Mouse (Mus musculus) bone marrow macrophage, adult 2 months (primary cell): ENCODE data around the gene Abhd17b. TPM values are rescaled to one million over a fixed set of nuclear protein-coding genes. Genes with fewer than 3 reads are reported as not detected.

Experiments
- H3K27ac ChIP-seq: 2 replicates; pipeline ENCODE4 v1.5.1; 2012; ENCODE audit warnings: low read depth, low read length; ENCODE audit not compliant: insufficient read depth
- H3K4me1 ChIP-seq: 2 replicates; pipeline ENCODE4 v1.6.1; 2012; ENCODE audit warnings: low read length; ENCODE audit not compliant: control insufficient read depth, insufficient read depth
- H3K4me3 ChIP-seq: 2 replicates; pipeline ENCODE4 v1.5.1; 2012; ENCODE audit warnings: mild to moderate bottlenecking, low read length, moderate library complexity; ENCODE audit not compliant: insufficient read depth
- CTCF ChIP-seq: IDR thresholded peaks from 2 replicates; pipeline ENCODE4 v1.5.1; 2012; ENCODE audit warnings: low read depth, mild to moderate bottlenecking, low read length, moderate library complexity
- POLR2A ChIP-seq: IDR thresholded peaks from 2 replicates; pipeline ENCODE4 v1.6.1; 2012; ENCODE audit warnings: mild to moderate bottlenecking, low read depth, low read length, borderline replicate concordance
- polyA plus RNA-seq: library from polyadenylated mRNA; stranded (reverse); fragments of >200 nt; gene quantifications from 2 replicates; pipeline ENCODE4 v1.2.4, GENCODE M21; 2012; ENCODE audit not compliant: missing spikeins, insufficient read depth, insufficient read length

Abhd17b gene
- polyA plus RNA-seq, 1 experiment: 23.2 TPM

DNA sequence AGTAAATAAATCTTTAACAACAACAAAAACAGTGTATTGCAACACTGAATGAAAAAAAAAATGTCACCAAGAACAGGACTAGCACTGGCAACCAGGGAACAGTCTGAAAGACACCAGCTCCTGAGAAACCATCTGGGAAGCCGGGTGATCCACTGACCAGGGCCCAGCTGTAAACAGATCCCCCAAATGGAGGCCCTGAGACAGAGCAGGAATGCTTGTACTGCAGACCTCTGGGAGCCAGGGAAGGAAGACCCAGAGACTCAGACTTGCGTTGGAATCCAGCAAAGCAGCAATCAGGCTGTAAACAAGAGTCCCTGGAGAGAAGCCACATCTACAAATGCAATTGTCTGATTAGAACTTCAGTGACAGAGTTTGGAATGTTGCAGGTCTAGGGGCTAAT is 74.1 kb downstream of the Abhd17b start:
- no peak for TF ChIP-seq CTCF
- no peak for TF ChIP-seq POLR2A
- H3K4me1 ChIP-seq: peaks cover 2% of the 10 kb centered on the region
- H3K4me3 ChIP-seq: no peak overlapping the region
- no peak overlapping the region for H3K27ac ChIP-seq

DNA sequence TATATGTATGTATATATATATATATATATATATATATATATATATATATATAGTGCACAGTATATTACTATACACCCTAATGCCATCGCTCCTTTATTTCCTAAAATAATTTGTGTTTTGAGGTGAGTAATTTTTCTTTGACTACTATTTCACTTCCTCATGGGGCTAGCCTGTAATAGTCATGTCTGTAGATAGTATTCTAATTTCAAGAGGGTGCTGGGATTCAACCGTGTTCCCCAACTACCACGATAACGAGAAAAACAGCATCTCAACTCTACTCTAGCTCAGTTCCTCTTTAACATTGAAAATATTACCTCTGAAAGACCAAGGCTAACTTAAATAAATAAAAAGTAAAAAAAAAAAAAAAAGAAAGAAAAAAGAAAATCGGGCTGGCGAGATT is 75.4 kb downstream of the Abhd17b start:
- Histone ChIP-seq H3K27ac (no peak overlapping the region), H3K4me1 (peaks cover 2% of the 10 kb centered on the region)
- no peak for TF ChIP-seq CTCF
- no peak for TF ChIP-seq POLR2A

DNA sequence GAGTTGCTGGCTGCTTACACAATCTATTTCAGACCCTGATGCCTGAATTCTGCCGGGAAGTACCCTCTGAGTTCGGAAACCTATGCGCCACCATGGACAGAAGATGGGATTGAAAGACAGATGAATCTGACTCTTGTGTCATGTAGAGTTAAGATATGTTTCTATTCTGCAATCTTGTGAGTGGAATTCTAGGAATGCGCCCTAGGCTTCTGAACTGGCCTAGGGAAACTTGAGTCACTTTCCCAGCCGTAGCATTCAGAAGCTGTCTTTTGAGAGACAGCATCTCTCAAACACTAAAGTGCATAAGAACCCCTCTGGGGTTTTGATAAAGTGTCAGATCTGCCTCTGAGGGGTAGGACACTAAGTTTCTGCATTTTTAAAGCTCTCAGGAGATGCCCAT is 78.9 kb downstream of the Abhd17b start:
- Histone ChIP-seq H3K4me3 (no peak overlapping the region), H3K27ac (no peak overlapping the region), H3K4me1 (no peaks in the 10 kb centered on the region; the same call in 1 of the 2 replicates)
- TF ChIP-seq POLR2A (no peak), CTCF (no peak)

More for the DNA sequence above, 75.4 kb downstream of the Abhd17b start:
- no peak overlapping the region for H3K4me3 ChIP-seq

DNA sequence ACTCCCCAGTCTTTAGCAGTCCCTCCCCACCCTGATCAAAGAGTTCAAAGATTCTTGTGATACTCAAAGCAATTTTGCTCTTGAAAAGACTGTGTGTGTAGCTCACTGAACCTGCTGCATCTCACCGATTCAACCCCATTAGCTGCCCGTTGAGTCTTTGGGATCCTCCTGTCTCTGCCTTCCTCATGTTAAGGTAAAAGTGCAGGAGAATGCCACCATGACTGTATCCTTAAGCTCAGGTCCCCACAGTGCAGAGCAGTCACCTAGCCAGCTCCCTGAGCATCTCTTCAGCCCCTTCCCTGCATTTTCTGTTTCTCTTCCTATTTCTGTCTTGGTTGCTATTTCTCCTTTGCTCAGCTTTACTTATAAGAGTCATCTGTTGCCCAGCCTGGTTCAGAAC is 80.2 kb downstream of the Abhd17b start:
- TF ChIP-seq POLR2A (no peak), CTCF (no peak)
- H3K27ac ChIP-seq: no peak overlapping the region
- H3K4me3 ChIP-seq: no peak overlapping the region
- peaks cover 7% of the 10 kb centered on the region for H3K4me1 ChIP-seq

DNA sequence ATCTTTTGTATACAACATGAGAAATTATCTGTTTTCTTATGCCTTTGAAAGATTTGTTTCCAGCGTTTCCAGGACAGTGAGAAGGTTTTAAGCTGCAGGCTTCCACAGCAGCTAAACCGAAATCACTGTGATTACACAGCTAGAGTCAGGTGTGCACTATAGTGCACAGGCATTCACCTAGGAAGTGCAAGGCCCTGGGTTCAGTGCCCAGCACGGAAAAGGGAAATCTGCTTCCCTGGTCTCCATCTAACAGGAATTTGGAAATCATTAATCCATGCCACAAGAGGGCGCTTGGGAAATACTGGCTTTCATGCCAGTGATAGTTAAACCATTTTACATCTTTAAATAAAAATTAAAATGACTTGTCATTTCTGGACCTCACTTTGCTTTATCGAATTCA is 81.1 kb downstream of the Abhd17b start:
- no peak overlapping the region for H3K4me3 ChIP-seq
- no peak for TF ChIP-seq POLR2A
- peak; percentile 31 for TF ChIP-seq CTCF
- H3K4me1 ChIP-seq: peaks cover 10% of the 10 kb centered on the region
- no peak overlapping the region for H3K27ac ChIP-seq

Other genes with a start within 250 kb of the Abhd17b start
- 6.1 and 7.0 TPM in 2 replicates for gene Gda, start 179.7 kb upstream of the Abhd17b start, polyA plus RNA-seq
- gene 1110059E24Rik, start 209 bp upstream of the Abhd17b start, polyA plus RNA-seq: 17.4 and 19.2 TPM in 2 replicates
- 5.3 and 5.5 TPM in 2 replicates for gene Cemip2, start 125.2 kb downstream of the Abhd17b start, polyA plus RNA-seq